Mouse (Mus musculus) MEL (cell line): ENCODE data around the gene Cst3. TPM values are rescaled to one million over a fixed set of nuclear protein-coding genes. Genes with fewer than 3 reads are reported as not detected.

Source experiments
- DNase-seq: peaks from one replicate; pipeline ENCODE4 v3.0.0; 2011; ENCODE audit warnings: low read depth, low spot score
- H3K27ac ChIP-seq: 2 replicates; pipeline ENCODE4 v1.5.1; 2012; ENCODE audit warnings: low read depth, mild to moderate bottlenecking, control low read depth, low read length, moderate library complexity; ENCODE audit not compliant: control insufficient read depth
- H3K27me3 ChIP-seq, 2 experiments: fragments of 150-350 bp in 1 of 2; sonication (generic) in 1 of 2; 2 replicates each; pipeline ENCODE4 v1.6.1; 2012; ENCODE audit warnings: low read length in 2 of 2, mild to moderate bottlenecking in 2 of 2, improper control_type of control experiment in 1 of 2, moderate library complexity in 1 of 2; ENCODE audit not compliant: insufficient read depth in 2 of 2, control insufficient read depth in 1 of 2
- H3K36me3 ChIP-seq, 2 experiments: 2 replicates each; pipeline ENCODE4 v1.6.1; 2012 to 2014; ENCODE audit warnings: low read length in 2 of 2, improper control_type of control experiment in 1 of 2, inconsistent platforms in 1 of 2, mild to moderate bottlenecking in 1 of 2; ENCODE audit not compliant: insufficient read depth in 2 of 2, control insufficient read depth in 1 of 2
- H3K4me1 ChIP-seq, 2 experiments: fragments of 150-350 bp in 1 of 2; sonication (generic) in 1 of 2; 2 replicates each; pipeline ENCODE4 v1.6.1; 2012; ENCODE audit warnings: low read length in 2 of 2, improper control_type of control experiment in 1 of 2, mild to moderate bottlenecking in 1 of 2; ENCODE audit not compliant: insufficient read depth in 2 of 2, control insufficient read depth in 1 of 2
- H3K4me3 ChIP-seq, 2 experiments: fragments of 150-350 bp in 1 of 2; sonication (generic) in 1 of 2; 2 replicates each; pipeline ENCODE4 v1.5.1; 2012; ENCODE audit warnings: low read depth in 2 of 2, low read length in 2 of 2, mild to moderate bottlenecking in 2 of 2, moderate library complexity in 2 of 2, control low read depth in 1 of 2, improper control_type of control experiment in 1 of 2; ENCODE audit not compliant: control insufficient read depth in 1 of 2, insufficient read depth in 1 of 2
- H3K79me2 ChIP-seq: 2 replicates; pipeline ENCODE4 v1.6.1; 2012; ENCODE audit warnings: mild to moderate bottlenecking, low read length, moderate library complexity; ENCODE audit not compliant: control insufficient read depth, poor library complexity, insufficient read depth
- H3K9ac ChIP-seq: 2 replicates; pipeline ENCODE4 v1.6.1; 2012; ENCODE audit warnings: low read depth, mild to moderate bottlenecking, control low read depth, low read length, moderate library complexity; ENCODE audit not compliant: control insufficient read depth, poor library complexity, severe bottlenecking
- H3K9me3 ChIP-seq: fragments of 150-350 bp; sonication (generic); replicated peaks from 2 replicates; pipeline ENCODE4 v1.6.1; 2012; ENCODE audit warnings: mild to moderate bottlenecking, low read length, improper control_type of control experiment, moderate library complexity; ENCODE audit not compliant: insufficient read depth
- BHLHE40 ChIP-seq: IDR thresholded peaks from 2 replicates; pipeline ENCODE4 v1.6.1; 2012; ENCODE audit warnings: low read depth, mild to moderate bottlenecking, inconsistent platforms, low read length, improper control_type of control experiment, borderline replicate concordance
- CHD1 ChIP-seq: IDR thresholded peaks from 2 replicates; pipeline ENCODE4 v1.6.1; 2012; ENCODE audit warnings: low read depth, mild to moderate bottlenecking, inconsistent platforms, low read length, improper control_type of control experiment
- CHD2 ChIP-seq: IDR thresholded peaks from 2 replicates; pipeline ENCODE4 v1.6.1; 2011; ENCODE audit warnings: low read length, improper control_type of control experiment
- CTCF ChIP-seq, 3 experiments: IDR thresholded peaks in 2 of 3; conservative IDR thresholded peaks in 1 of 3; 2 replicates each; pipeline ENCODE4 v1.5.1; 2011 to 2012; ENCODE audit warnings: low read length in 3 of 3, low read depth in 2 of 3, mild to moderate bottlenecking in 2 of 3, improper control_type of control experiment in 1 of 3, inconsistent platforms in 1 of 3, mixed read lengths in 1 of 3, moderate library complexity in 1 of 3; ENCODE audit not compliant: control insufficient read depth in 1 of 3, insufficient read depth in 1 of 3, poor library complexity in 1 of 3, severe bottlenecking in 1 of 3
- ELF1 ChIP-seq: IDR thresholded peaks from 2 replicates; pipeline ENCODE4 v1.6.1; 2014; ENCODE audit warnings: low read depth, mild to moderate bottlenecking, inconsistent platforms, low read length, improper control_type of control experiment, moderate library complexity
- EP300 ChIP-seq, 2 experiments: IDR thresholded peaks; 2 replicates each; pipeline ENCODE4 v1.6.1; 2011; ENCODE audit warnings: improper control_type of control experiment in 2 of 2, low read length in 2 of 2, low read depth in 1 of 2, mild to moderate bottlenecking in 1 of 2
- GATA1 ChIP-seq: IDR thresholded peaks from 2 replicates; pipeline ENCODE4 v1.6.1; 2011; ENCODE audit warnings: low read depth, low read length, improper control_type of control experiment
- JUND ChIP-seq: IDR thresholded peaks from 2 replicates; pipeline ENCODE4 v1.6.1; 2011; ENCODE audit warnings: low read depth, mild to moderate bottlenecking, improper control_type of control experiment, low read length
- MAFK ChIP-seq: IDR thresholded peaks from 2 replicates; pipeline ENCODE4 v1.6.1; 2011; ENCODE audit warnings: low read depth, mild to moderate bottlenecking, low read length, improper control_type of control experiment, borderline replicate concordance
- MAX ChIP-seq: IDR thresholded peaks from 2 replicates; pipeline ENCODE4 v1.6.1; 2011; ENCODE audit warnings: low read length, improper control_type of control experiment
- MEF2A ChIP-seq: IDR thresholded peaks from 2 replicates; pipeline ENCODE4 v1.6.1; 2014; ENCODE audit warnings: low read depth, mild to moderate bottlenecking, inconsistent platforms, low read length, improper control_type of control experiment; ENCODE audit not compliant: poor library complexity, insufficient replicate concordance, severe bottlenecking; ENCODE audit errors: extremely low read depth
- MXI1 ChIP-seq: IDR thresholded peaks from 2 replicates; pipeline ENCODE4 v1.6.1; 2011; ENCODE audit warnings: mild to moderate bottlenecking, low read depth, low read length, improper control_type of control experiment
- MYB ChIP-seq: IDR thresholded peaks from 2 replicates; pipeline ENCODE4 v1.6.1; 2011; ENCODE audit warnings: mild to moderate bottlenecking, low read depth, low read length, improper control_type of control experiment
- MYC ChIP-seq: IDR thresholded peaks from 2 replicates; pipeline ENCODE4 v1.6.1; 2011; ENCODE audit warnings: low read depth, mild to moderate bottlenecking, low read length, improper control_type of control experiment, moderate library complexity
- NELFE ChIP-seq: IDR thresholded peaks from 2 replicates; pipeline ENCODE4 v1.6.1; 2011; ENCODE audit warnings: low read depth, low read length, improper control_type of control experiment
- NRF1 ChIP-seq: IDR thresholded peaks from 2 replicates; pipeline ENCODE4 v1.6.1; 2014; ENCODE audit warnings: low read depth, mild to moderate bottlenecking, inconsistent platforms, low read length, improper control_type of control experiment, moderate library complexity; ENCODE audit not compliant: poor library complexity, insufficient read depth, severe bottlenecking
- RCOR1 ChIP-seq: IDR thresholded peaks from 2 replicates; pipeline ENCODE4 v1.6.1; 2012; ENCODE audit warnings: low read depth, mild to moderate bottlenecking, inconsistent platforms, low read length, improper control_type of control experiment
- SIN3A ChIP-seq: IDR thresholded peaks from 2 replicates; pipeline ENCODE4 v1.6.1; 2012; ENCODE audit warnings: low read length, improper control_type of control experiment, inconsistent platforms
- SMC3 ChIP-seq: IDR thresholded peaks from 2 replicates; pipeline ENCODE4 v1.6.1; 2011; ENCODE audit warnings: low read depth, low read length, improper control_type of control experiment
- TBP ChIP-seq: IDR thresholded peaks from 2 replicates; pipeline ENCODE4 v1.8.0; 2011; ENCODE audit warnings: low read depth, low read length, improper control_type of control experiment
- UBTF ChIP-seq: IDR thresholded peaks from 2 replicates; pipeline ENCODE4 v1.6.1; 2012; ENCODE audit warnings: low read depth, mild to moderate bottlenecking, inconsistent platforms, low read length, improper control_type of control experiment, moderate library complexity, borderline replicate concordance; ENCODE audit not compliant: insufficient read depth
- USF1 ChIP-seq: IDR thresholded peaks from 2 replicates; pipeline ENCODE4 v1.6.1; 2014; ENCODE audit warnings: low read depth, mild to moderate bottlenecking, inconsistent platforms, low read length, improper control_type of control experiment, moderate library complexity
- ZC3H11A ChIP-seq: IDR thresholded peaks from 2 replicates; pipeline ENCODE4 v1.6.1; 2012; ENCODE audit warnings: low read depth, mild to moderate bottlenecking, inconsistent platforms, low read length, improper control_type of control experiment
- ZKSCAN1 ChIP-seq: IDR thresholded peaks from 2 replicates; pipeline ENCODE4 v1.6.1; 2012; ENCODE audit warnings: low read depth, mild to moderate bottlenecking, inconsistent platforms, low read length, improper control_type of control experiment, moderate library complexity
- ZMIZ1 ChIP-seq: IDR thresholded peaks from 2 replicates; pipeline ENCODE4 v1.6.1; 2012; ENCODE audit warnings: low read depth, mild to moderate bottlenecking, inconsistent platforms, low read length, improper control_type of control experiment, moderate library complexity
- ZNF384 ChIP-seq: IDR thresholded peaks from 2 replicates; pipeline ENCODE4 v1.6.1; 2012; ENCODE audit warnings: low read depth, mild to moderate bottlenecking, inconsistent platforms, low read length, improper control_type of control experiment
- polyA plus RNA-seq, 2 experiments: library from polyadenylated mRNA; stranded (reverse) in 1 of 2; unstranded in 1 of 2; fragments of >175 nt in 1 of 2; fragments of >200 nt in 1 of 2; gene quantifications; 2 replicates each; pipeline versions ENCODE4 v1.2.1 to v1.2.4; 2012; ENCODE audit warnings: low replicate concordance in 2 of 2, low read depth in 1 of 2; ENCODE audit not compliant: insufficient read length in 2 of 2, insufficient read depth in 1 of 2, missing spikeins in 1 of 2
- total RNA-seq: library from RNA; depleted of rRNA; stranded (reverse); fragments of 300-350 nt; gene quantifications from 2 replicates; pipeline ENCODE4 v1.2.3, GENCODE M21; 2012

Gene Cst3
- total and polyA plus RNA-seq, 3 experiments = 114 to 122 TPM; not detected in 1

DNA sequence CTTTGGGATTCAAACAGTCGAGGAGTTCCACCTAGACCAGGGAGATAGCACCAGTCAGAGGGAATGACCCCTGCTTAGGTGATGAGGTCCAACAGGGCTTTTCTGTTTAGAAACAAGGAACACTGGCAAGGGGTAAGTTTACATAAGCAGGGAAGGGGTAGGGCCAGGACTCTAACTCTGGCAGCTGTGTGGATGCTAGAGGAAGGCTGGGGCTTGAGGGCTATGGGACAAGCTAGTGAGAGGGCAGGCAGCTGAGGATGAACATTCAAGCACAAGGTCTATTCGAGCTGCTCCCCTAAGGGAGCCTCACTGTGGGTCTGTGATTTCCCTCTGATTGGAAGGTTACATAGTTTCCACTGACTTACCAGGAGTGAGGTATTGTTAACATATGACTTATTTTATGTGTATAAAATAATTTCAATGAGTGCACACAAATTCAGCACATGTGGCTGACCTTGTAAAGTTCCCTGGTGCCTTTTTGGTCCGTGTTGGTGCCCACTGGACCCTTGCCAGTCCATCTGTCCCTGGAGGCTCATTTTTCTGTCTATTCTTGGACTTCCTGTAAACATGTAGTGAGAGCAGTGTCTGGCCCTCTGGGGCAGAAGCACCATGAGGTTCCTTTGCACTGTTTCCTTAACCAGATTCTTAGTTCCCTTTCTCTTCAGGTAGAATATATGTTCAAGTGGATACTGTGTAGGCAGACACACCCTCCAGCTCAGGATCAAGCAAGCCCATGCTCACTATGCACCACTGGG, 1.7 kb upstream of the Cst3 start:
- no peak overlapping the region for H3K9ac ChIP-seq
- peaks cover 0 to 2% of the 10 kb centered on the region in 2 experiments; a peak in 1 of 4 replicates for H3K36me3 ChIP-seq
- peaks cover 0 to 11% of the 10 kb centered on the region in 2 experiments; a peak in 3 of 4 replicates for H3K4me1 ChIP-seq
- H3K9me3 ChIP-seq = no peaks in the 10 kb centered on the region
- no peak for DNase-seq
- no peak overlapping the region for H3K27ac ChIP-seq
- no peak overlapping the region for H3K4me3 ChIP-seq
- H3K79me2 ChIP-seq = peaks cover 11% of the 10 kb centered on the region
- TF ChIP-seq MAFK = no peak
- TF ChIP-seq RCOR1 = no peak
- TF ChIP-seq CHD2 = no peak
- TF ChIP-seq MYB = no peak
- TF ChIP-seq MAX = no peak
- TF ChIP-seq ZNF384 = no peak
- H3K27me3 ChIP-seq = peaks cover 0 to 2% of the 10 kb centered on the region in 2 experiments; a peak in 2 of 4 replicates

DNA sequence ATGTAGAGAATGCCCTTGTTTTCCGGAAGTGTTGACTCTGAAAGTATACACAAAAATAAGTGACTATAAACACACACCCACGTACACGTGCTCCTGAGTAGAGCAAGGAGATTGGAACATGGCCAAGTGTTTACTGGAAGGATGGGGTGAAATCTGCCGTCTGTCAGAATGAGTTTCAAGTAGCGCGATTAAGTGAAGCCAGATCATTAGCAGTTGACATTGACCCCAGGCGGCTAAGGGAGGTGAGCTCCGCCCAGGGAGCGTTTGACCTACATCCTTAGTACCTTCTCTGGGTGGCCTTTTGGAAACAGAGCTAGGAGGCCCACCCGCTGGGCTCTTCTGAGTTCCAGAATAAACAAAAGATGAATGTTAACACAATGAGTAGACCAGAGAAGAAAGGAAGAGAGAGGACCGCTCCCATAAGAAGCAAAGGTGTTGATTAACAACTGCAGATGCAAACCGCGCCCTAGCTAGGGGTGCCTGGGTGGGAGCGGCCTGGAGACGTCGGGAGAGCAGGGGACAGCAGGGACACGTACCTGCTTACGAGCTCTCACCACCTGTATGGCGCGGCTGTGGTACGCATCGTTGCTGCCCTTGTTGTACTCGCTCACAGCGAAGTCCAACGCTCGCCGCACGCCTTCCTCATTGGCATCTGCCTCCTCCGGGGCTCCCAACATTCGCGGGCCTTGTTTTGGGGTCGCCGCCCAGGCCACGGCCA, 716 bp downstream of the Cst3 start:
- peak; percentile 61 for DNase-seq
- H3K4me3 ChIP-seq = peak overlapping the region; percentile 91 to 92
- no peaks in the 10 kb centered on the region for H3K9me3 ChIP-seq
- TF ChIP-seq GATA1 (no peak), SMC3 (no peak), MAFK (no peak), SIN3A (peak; percentile 60), ZNF384 (no peak), ZKSCAN1 (no peak), ELF1 (no peak), NRF1 (no peak), CHD1 (no peak), UBTF (no peak), TBP (no peak), EP300 (IDR thresholded peaks at IDR 0.05; ENCODE audit: low read depth in 1 of 2, low read length in 2 of 2) (no peak), BHLHE40 (peak; percentile 60; the same call in 1 of the 2 replicates), MXI1 (peak; percentile 81), ZMIZ1 (no peak), MEF2A (no peak), JUND (no peak), MYC (peak; percentile 80), MAX (peak; percentile 86), USF1 (no peak), CTCF (IDR thresholded peaks at IDR 0.05 in 2 of 3, conservative IDR thresholded peaks at IDR 0.05 in 1 of 3; ENCODE audit: control insufficient read depth in 1 of 3, insufficient read depth in 1 of 3, low read depth in 2 of 3, low read length in 3 of 3, poor library complexity in 1 of 3, severe bottlenecking in 1 of 3) (no peak), ZC3H11A (no peak), NELFE (no peak)
- H3K4me1 ChIP-seq = peaks cover 0 to 11% of the 10 kb centered on the region in 2 experiments; a peak in 3 of 4 replicates
- H3K9ac ChIP-seq = peak overlapping the region; percentile 77
- H3K27ac ChIP-seq = peak overlapping the region; percentile 60
- H3K27me3 ChIP-seq = no peaks in the 10 kb centered on the region
- peaks cover 11% of the 10 kb centered on the region for H3K79me2 ChIP-seq
- peaks cover 0 to 2% of the 10 kb centered on the region in 2 experiments; a peak in 1 of 4 replicates for H3K36me3 ChIP-seq
